Mouse (Mus musculus): ENCODE data around the gene Ehd3. TPM values are rescaled to one million over a fixed set of nuclear protein-coding genes. Genes with fewer than 3 reads are reported as not detected.

Ehd3 gene
- polyA plus RNA-seq (2017; shearing (Covaris generic)), result 10 to 100 TPM; 45.6 to 82.6 TPM

DNA sequence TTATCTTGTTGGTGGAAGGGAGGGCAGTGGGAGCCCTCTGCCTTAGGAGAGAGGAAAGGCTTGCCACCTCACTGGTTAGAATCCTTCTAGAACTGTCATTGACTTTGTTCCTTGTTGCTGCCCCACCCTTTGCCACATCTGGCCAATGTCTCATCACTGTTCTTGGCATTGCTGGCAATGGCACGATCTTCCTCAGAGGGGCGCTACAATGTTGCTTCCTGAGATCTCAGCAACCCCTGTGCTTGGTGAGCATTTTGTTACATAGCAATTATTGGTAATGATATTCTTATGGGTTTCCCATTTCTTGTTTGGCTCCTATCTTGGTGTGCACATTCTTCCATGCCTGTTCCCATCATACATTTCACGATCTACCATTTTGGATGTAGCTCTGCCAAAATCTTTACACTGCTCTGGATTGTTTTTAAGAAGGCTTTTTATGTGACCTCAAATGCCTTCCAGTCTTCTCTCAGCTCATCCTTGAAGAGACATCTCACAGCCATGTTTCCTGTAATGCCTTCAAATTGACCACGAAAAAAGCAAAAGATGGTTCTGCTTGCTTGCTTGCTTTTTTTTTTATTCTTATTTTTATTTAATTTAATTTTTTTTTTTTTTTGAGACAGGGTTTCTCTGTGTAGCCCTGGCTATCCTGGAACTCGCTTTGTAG is at the start of gene Ehd3:
Gene Ehd3 (plus strand): TSS at position 614 of the 664 bp plus-strand sequence.
- no peak for ATAC-seq

DNA sequence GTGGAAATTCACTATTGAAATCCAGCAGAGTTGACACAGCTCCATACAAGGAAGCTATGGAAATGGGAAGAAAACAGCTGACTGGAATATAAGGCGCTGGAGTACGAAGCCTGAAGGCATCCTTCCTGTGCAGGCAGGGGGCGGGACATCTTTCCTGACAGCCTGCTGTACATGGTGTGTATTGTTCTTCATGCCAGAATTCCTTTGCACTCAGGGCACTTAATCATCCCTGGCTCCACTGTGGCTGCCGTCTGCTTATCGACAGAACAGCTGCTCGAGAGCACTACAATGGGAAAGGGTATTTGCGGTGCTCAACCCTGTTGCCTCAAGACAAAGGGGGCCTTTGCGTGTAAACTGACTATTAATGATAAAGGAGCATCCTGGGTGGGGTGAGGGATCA is 33.0 kb upstream of the Ehd3 start:
- ATAC-seq, result no peak

DNA sequence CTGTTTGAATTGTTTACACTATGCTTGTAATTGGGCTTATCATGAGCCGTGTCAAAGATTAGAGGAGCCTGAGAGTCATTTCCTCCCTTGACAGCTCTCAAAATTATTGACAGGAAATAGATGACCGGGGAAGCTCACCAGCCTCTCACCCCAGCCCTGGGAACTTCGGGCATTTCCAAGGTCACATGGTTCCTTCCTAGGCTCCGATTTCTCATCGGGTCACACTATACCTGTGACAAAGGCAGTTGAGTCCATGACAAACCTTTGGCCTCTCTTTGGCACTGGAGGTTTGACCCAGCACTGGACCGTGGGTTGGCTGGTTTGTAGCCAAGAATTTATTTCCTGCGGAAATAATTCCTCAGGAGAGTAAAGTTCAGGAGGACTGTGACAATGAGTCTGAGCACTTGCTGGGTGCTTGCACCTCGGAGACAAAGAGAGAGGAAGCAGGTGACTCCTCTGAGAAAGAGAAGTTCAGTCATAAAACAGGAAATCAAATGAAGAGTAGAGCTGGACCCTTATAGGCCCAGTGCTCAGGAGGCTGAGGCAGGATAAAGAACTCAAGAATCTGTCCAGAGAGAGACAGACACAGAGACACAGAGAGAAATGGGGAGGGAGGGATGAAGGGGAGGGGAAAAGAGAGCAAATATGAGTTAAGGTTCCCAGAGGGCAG is 17.2 kb upstream of the Ehd3 start:
- ATAC-seq, result peak; percentile 79

GRCm38 (mm10) chr17:73790284-73791020 is 13.5 kb upstream of the Ehd3 start:
- no peak for ATAC-seq

DNA sequence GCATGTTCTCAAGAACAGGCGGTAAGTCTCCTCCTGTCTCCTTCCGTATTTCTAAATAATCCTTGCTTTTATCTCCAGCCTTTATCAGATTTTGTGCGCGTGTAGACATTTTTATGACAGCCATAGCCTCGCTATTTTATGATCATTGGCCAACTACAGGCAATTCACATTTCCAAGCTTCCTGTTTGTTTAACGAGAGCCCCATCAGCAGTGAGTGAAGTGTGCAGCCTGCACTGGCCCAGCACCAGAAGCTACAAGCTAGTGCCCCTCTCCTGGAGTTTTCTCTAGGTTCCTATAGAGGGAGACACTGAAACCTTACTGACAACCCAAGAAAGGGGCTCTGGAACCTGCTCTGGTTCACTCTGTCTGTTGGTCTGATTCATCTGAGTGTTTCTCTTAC is 7.1 kb upstream of the Ehd3 start:
- no peak for ATAC-seq

DNA sequence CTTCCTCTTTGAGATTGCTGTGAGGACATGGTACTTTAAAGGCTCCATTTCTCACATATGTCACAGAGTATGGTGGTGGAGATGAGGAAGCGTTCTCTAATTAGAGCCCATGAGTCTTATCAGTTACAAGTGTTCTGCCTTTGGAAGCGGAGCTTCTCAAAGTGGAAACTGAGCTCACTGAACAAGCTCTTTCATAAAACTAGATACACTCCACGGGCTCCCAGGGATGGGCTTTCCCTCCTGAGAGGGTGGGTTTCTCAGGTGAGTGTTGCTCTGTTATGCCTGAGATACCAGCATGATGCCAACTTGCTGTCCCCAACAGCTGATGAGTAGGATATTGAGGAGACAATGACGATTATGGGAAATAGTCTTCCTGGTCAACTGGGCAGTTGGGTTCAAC is 6.2 kb upstream of the Ehd3 start:
- no peak for ATAC-seq

DNA sequence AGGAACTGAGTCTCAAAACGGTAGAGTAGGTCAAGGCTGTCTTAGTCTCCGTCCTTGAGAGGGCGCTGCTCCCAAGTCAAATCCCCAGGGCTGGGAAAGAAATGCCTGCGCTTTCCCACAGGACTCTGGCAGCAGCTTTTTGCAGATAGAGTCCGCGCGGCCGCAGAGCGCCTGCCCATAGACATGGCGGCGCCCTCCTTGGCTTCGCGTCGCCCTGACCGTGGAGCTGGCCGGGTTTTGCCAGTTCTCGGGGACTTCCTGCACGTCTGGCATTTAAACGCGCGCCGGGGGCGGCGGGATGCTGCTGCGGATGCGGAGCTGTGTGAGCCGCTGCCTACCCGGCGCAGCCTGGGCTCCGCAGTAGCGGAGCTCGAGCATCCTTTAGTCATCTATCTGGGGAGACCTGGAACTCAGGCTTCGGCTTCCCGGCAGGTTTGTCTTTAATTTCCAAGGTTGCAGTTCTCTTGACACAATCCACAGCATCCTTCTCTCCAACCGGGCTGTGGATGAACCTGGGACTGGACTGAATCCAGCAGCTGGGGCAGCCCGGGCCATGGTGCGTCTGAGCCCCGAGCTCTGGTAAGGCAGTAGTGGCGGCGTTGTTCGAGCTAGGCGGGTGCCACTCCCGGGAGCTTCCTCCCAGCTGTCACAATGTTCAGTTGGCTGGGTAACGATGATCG is 798 bp downstream of the Ehd3 start:
- peak; percentile 90 for ATAC-seq

DNA sequence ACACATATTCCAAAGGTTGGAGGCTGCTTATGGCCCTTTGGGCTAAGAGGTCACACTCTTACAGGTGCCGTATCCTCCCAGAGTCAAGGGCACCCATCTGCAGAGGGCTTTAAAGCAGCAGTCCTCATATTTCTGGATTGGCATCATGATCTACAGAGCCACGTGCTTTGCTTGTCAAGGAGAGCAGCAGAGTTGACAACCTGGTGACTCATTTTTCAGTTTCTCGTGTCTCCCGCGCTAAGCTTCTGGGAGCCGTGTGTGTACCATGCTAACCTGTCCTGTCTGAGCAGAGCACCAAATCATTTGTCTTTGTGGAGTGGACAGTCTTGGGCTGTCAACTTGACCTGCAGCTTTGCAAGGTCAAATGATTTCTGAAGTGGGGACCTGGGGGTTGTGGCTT is 2.4 kb downstream of the Ehd3 start:
- no peak for ATAC-seq

DNA sequence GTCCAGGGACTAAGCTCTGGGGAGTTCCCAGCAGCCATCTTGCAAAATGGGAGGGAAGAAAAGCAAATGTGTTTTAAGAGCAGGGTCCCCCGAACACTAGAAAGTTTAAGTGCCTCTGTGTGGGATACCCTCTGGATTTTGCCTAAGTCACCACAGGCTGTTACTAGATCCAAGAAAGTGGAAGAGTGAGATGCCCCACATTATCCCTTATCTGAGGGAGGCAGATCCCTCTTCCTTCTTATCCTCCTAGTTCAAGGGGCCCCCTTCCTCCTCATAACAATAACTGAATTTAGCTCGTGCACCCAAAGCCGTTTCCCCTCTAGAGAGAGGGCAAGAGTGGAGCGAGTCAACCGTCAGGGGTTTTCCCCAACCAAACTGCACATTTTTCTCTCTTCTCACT is 3.3 kb downstream of the Ehd3 start:
- peak; percentile 30 for ATAC-seq

GRCm38 (mm10) chr17:73808431-73808830 is 4.5 kb downstream of the Ehd3 start:
- ATAC-seq, result no peak

DNA sequence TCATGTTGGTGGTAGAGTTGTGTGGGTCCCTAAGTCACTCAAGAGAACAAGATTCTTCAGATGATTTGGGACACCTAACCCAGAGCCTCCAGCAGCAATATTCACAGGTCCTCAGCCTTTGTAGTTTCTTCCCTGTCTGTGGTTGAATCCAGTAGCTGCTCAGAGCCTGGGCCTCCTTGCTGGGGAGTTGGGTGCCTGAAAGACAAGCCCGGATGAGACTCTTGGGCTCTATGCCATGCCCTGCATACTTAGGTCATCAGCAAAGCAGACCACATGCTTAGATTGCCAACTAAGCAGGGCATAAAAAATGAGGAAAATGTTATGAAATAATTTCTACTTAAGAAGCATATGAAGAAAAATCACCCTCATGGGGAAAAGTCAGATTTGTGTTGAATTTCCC is 6.9 kb downstream of the Ehd3 start:
- ATAC-seq, result no peak

DNA sequence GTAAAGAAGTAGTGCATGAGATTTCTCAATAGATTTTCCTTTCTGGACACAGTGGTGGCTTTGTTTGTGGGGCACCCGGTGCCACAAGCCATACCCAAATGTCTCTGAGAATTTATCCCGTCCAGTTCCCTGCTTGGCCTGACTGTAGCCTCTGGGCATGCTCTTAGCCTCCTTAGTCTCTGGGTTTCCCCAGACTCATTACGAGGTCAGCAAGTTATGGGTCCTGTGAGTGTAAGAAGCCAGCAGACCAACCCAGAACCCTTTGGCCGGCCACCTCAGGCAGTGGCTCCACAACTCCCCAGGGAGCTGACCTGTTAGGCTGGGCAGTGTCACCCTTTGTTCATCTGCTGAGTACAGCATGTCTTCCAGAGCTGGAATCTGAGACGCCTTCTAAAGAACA is 7.6 kb downstream of the Ehd3 start:
- ATAC-seq, result no peak

DNA sequence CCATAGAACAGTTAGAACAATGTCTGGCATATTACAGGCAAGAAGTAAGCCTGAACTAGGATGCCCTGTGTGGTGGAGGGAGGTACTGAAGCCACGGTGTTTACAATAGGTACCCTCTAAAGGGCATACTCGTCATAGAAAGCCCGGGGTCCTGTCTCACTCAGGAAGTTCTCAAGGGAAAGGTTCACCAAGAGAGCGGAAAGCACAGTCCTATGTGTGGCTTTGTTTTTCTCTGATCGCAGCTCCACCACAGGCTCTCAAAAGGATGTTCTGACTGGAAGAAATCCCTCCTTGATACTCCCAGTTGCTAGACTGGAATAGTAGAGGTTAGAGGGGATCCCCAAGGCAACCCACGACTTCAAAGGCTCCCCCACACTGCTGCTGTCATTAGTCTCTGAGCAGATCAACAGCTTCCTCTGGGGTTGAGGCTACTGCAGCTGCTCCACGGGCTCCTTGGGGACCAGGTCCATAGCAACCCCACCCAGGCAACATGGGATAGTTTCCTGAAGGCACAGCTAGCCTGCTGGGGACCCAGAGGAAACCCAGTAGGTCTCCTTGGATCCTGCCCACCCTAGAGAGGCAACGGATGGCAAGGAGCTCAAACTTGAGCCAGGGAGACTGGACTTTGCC is 9.2 kb downstream of the Ehd3 start:
- ATAC-seq, result peak; percentile 27

DNA sequence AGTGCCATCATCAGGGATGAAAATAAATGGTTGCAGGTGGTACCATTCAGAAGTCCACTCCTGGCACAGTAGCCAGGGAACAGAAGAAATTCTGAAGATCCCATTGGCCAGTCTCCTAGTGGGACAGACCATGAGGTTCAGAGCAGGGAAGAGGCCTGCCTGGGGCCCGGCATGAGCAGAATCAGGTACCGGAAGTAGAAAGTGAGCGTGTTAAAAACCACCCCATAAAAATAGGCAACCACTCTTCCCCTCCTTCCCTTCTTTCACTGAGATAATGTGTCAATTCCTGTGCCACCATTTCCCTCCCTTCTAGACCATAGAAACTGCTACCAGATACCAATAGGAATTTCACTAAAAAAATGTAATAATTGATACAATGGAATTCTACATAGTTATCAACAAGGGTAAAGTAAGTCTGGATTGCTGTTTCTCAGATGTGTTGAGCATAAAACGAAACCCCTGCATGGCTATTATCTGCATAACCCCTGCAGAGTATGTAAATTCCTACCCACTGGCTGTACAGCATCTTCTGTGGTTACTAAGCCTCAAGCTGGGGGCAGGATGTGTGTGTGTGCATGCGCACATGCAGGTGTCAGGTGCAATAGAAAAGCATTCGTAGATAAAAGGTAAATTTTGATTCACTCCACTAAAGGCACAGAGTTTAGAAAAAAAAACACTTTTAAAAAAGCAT is 10.7 kb downstream of the Ehd3 start:
- peak; percentile 92 for ATAC-seq

DNA sequence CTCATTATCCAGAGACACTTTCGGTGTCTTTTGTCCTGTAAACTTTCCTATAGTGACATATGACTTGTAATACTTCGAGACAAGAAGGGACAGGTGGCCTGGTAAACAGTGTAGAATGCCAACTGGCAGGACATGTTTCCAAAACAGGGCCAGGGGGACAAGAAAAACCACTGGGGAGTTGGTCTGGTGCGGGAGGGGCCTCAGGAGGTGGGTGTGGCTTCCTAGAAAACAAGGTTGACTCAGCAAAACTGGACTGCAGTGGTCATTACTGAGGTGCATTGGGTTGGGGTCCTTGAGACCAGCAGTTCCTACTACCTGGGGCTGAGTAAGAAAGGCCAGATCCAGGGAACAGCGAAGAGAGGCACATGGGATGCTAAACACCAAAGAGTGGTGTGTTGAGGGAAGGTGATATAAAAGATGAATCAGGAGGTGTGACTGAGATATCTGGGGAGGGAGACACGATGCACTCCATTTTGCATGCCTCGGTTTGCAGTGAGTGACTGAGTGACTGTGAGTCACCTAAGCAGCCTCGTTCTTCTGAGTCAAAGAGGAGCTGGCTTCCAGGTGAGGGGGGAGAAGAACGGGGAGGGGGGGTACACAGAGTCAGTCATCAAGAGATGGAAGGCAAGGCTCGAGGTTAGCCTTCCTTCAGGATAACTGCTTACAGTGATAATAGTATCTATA is 13.9 kb downstream of the Ehd3 start:
- ATAC-seq, result no peak

- ATAC-seq, result no peak
These were observed 15.0 kb downstream of the Ehd3 start for GRCm38 (mm10) chr17:73818936-73819335.

DNA sequence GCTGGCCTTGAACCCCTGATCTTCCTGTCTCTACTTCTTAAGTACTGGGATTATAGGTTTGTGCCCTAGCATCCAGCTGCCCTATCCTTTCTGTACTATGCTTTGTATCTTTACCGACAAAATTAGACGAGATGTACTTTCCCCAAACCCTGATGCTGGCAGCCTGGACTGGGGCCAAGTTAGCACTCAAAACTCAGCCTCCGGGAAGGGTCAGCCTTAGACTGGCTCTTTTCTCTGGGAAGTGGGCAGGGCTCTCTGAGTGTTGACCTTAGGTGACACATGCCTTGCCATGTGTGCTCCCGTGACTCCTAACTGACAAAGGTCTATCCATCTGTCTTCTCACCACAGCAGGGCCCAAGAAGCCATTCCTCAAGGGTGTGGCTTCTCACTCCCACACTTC is 16.8 kb downstream of the Ehd3 start:
- ATAC-seq, result no peak

DNA sequence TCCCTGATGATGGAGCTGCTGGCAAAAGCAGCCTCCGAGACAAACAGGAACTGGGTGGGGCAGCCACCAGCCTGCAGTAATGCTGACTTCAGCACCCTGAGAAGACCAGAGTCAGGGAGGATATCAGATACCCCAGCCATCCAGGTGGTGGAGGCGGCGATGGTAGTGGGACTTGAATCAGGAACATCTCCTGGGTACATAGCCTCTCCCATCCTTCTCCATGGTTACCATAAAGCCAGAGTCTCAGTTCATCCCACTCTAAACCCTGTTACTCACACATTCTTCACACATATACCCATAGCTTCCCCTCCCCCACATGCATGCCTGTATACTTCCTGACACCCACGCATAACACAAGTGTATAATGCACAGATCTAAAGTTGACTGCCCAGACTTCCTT is 18.3 kb downstream of the Ehd3 start:
- ATAC-seq, result peak; percentile 75

GRCm38 (mm10) chr17:73823121-73824021 is 19.4 kb downstream of the Ehd3 start:
- ATAC-seq, result no peak

- ATAC-seq, result no peak
These were observed 20.0 kb downstream of the Ehd3 start for GRCm38 (mm10) chr17:73824022-73824340.

GRCm38 (mm10) chr17:73826106-73826505 is 22.2 kb downstream of the Ehd3 start:
- ATAC-seq, result no peak
